Mouse (Mus musculus) cerebellum, adult 11-12 months (tissue): ENCODE measurements around the gene Itga6.

Source experiments
- DNase-seq: peaks from one replicate; pipeline ENCODE4 v3.0.0; 2022

The Itga6 gene

GRCm38 (mm10) chr2:71805611-71806567 is 60.5 kb downstream of the Itga6 start:
- no peak for DNase-seq

GRCm38 (mm10) chr2:71809289-71809860 is 64.0 kb downstream of the Itga6 start:
- DNase-seq: no peak

- no peak for DNase-seq
Measured at GRCm38 (mm10) chr2:71810010-71810409, 64.6 kb downstream of the Itga6 start.

- no peak for DNase-seq
Measured at GRCm38 (mm10) chr2:71810906-71811305, 65.5 kb downstream of the Itga6 start.

- peak; percentile 55 for DNase-seq
Measured at GRCm38 (mm10) chr2:71812221-71813021, 67.0 kb downstream of the Itga6 start.

- DNase-seq: no peak
Measured at GRCm38 (mm10) chr2:71813022-71813358, 67.6 kb downstream of the Itga6 start.

GRCm38 (mm10) chr2:71813371-71813770 is 68.0 kb downstream of the Itga6 start:
- DNase-seq: no peak

- DNase-seq: no peak
Measured at GRCm38 (mm10) chr2:71814016-71814415, 68.6 kb downstream of the Itga6 start.

- no peak for DNase-seq
Measured at GRCm38 (mm10) chr2:71815279-71815678, 69.9 kb downstream of the Itga6 start.

GRCm38 (mm10) chr2:71816391-71817041 is 71.1 kb downstream of the Itga6 start:
- no peak for DNase-seq

- DNase-seq: no peak
Measured at GRCm38 (mm10) chr2:71824146-71824545, 78.7 kb downstream of the Itga6 start.

- DNase-seq: no peak
Measured at GRCm38 (mm10) chr2:71827711-71828110, 82.3 kb downstream of the Itga6 start.

- DNase-seq: no peak
Measured at GRCm38 (mm10) chr2:71828928-71829327, 83.5 kb downstream of the Itga6 start.

- no peak for DNase-seq
Measured at GRCm38 (mm10) chr2:71833626-71834025, 88.2 kb downstream of the Itga6 start.

- no peak for DNase-seq
Measured at GRCm38 (mm10) chr2:71834371-71834770, 89.0 kb downstream of the Itga6 start.

- no peak for DNase-seq
Measured at GRCm38 (mm10) chr2:71835556-71835955, 90.1 kb downstream of the Itga6 start.

- DNase-seq: no peak
Measured at GRCm38 (mm10) chr2:71836232-71836631, 90.8 kb downstream of the Itga6 start.

GRCm38 (mm10) chr2:71837261-71837660 is 91.8 kb downstream of the Itga6 start:
- DNase-seq: no peak

- no peak for DNase-seq
Measured at GRCm38 (mm10) chr2:71837791-71838190, 92.4 kb downstream of the Itga6 start.

GRCm38 (mm10) chr2:71843316-71843715 is 97.9 kb downstream of the Itga6 start:
- peak; percentile 6 for DNase-seq

GRCm38 (mm10) chr2:71844906-71845305 is 99.5 kb downstream of the Itga6 start:
- no peak for DNase-seq

GRCm38 (mm10) chr2:71852161-71852560 is 106.7 kb downstream of the Itga6 start:
- DNase-seq: peak; percentile 30

GRCm38 (mm10) chr2:71855076-71855475 is 109.7 kb downstream of the Itga6 start:
- DNase-seq: no peak
